In genomic region chr6:118197440-118197975, GRCm38 (mm10) we compare ENCODE assay signal across 8 mouse cellular contexts. TPM values are rescaled to one million over a fixed set of nuclear protein-coding genes. Genes with fewer than 3 reads are reported as not detected.
DNase-seq lines count a peak whose midpoint lies in the region; ATAC-seq and TF ChIP-seq lines count a peak whose summit lies in the region.

Gene Ret (minus strand): TSS chr6:118197718.

- TF ChIP-seq CTCF in cortical plate, adult 2 months (IDR thresholded peaks at IDR 0.05; ENCODE audit: extremely low read depth, insufficient read depth, low read length), result no peak

- no peak for TF ChIP-seq POLR2A in cortical plate, adult 2 months (IDR thresholded peaks at IDR 0.05; ENCODE audit: extremely low read depth, insufficient read depth, low read length)

- peak within 1 kb of the TSS; percentile 65 for H3K4me3 ChIP-seq in kidney, embryonic 14.5 days (ENCODE audit: low read length)
- H3K4me3 ChIP-seq in cortical plate, adult 2 months (ENCODE audit: insufficient read depth, low read length), result peak within 1 kb of the TSS; percentile 47
- H3K4me3 ChIP-seq in hindbrain, embryonic 10.5 days, result peak within 1 kb of the TSS; percentile 82
- H3K4me3 ChIP-seq in midbrain, embryonic 15.5 days, result peak within 1 kb of the TSS; percentile 65

- H3K4me2 ChIP-seq in kidney, embryonic 14.5 days (replicated peaks; ENCODE audit: low read depth, low read length), result peak within 1 kb of the TSS; percentile 99
- peak within 1 kb of the TSS; percentile 99 for H3K4me2 ChIP-seq in midbrain, embryonic 15.5 days

- 0 out of 2 replicates have a peak, but pooled peaks cover 3% of the 10 kb centered on the region for H3K4me1 ChIP-seq in kidney, embryonic 14.5 days (ENCODE audit: control insufficient read depth, insufficient read depth, low read length)
- H3K4me1 ChIP-seq in cortical plate, adult 2 months (ENCODE audit: control insufficient read depth, insufficient read depth, low read length), result no peaks in the 10 kb centered on the region
- peaks cover 24% of the 10 kb centered on the region for H3K4me1 ChIP-seq in hindbrain, embryonic 10.5 days (replicated peaks)
- H3K4me1 ChIP-seq in midbrain, embryonic 15.5 days, result peaks cover 22% of the 10 kb centered on the region

- no peak for DNase-seq in kidney, postnatal 4 days
- peak; percentile 49 for DNase-seq in hindbrain, embryonic 10.5 days (ENCODE audit: low spot score)
- no peak for DNase-seq in adrenal gland, postnatal 10 days
- DNase-seq in ovary, postnatal 36 days (ENCODE audit: low spot score), result no peak
- no peak for DNase-seq in left cerebral cortex, adult 11 months (ENCODE audit: low spot score)

- H3K36me3 ChIP-seq in kidney, embryonic 14.5 days (ENCODE audit: control insufficient read depth, insufficient read depth, low read length), result no peaks in the 10 kb centered on the region
- H3K36me3 ChIP-seq in hindbrain, embryonic 10.5 days, result no peaks in the 10 kb centered on the region
- no peaks in the 10 kb centered on the region for H3K36me3 ChIP-seq in midbrain, embryonic 15.5 days (replicated peaks)

- 1% methylated on average over 26 of the region's 26 CpGs for WGBS in kidney, embryonic 14.5 days
- under 1% methylated on average over 26 of the region's 26 CpGs for WGBS in hindbrain, embryonic 10.5 days
- under 1% methylated on average over 26 of the region's 26 CpGs for WGBS in midbrain, embryonic 15.5 days

- peaks cover 47% of the 10 kb centered on the region for H3K27me3 ChIP-seq in kidney, embryonic 14.5 days (ENCODE audit: control insufficient read depth, insufficient read depth, low read length)
- H3K27me3 ChIP-seq in hindbrain, embryonic 10.5 days (ENCODE audit: insufficient read depth, poor library complexity, severe bottlenecking), result peaks cover 83% of the 10 kb centered on the region
- H3K27me3 ChIP-seq in midbrain, embryonic 15.5 days (replicated peaks), result peaks cover 45% of the 10 kb centered on the region

- H3K9me3 ChIP-seq in kidney, embryonic 14.5 days (ENCODE audit: control insufficient read depth, low read length), result no peaks in the 10 kb centered on the region
- no peaks in the 10 kb centered on the region for H3K9me3 ChIP-seq in hindbrain, embryonic 10.5 days
- no peaks in the 10 kb centered on the region for H3K9me3 ChIP-seq in midbrain, embryonic 15.5 days

- ATAC-seq in kidney, embryonic 14.5 days (ENCODE audit: low FRiP score, low TSS enrichment), result no peak
- ATAC-seq in midbrain, embryonic 15.5 days (replicated peaks), result peak; percentile 41

- H3K9ac ChIP-seq in kidney, embryonic 14.5 days (ENCODE audit: low read depth, low read length), result peak within 1 kb of the TSS; percentile 52; the same call in 1 of the 2 replicates
- peak within 1 kb of the TSS; percentile 48 for H3K9ac ChIP-seq in midbrain, embryonic 15.5 days

- H3K27ac ChIP-seq in kidney, embryonic 14.5 days (ENCODE audit: low read depth, low read length), result no peak within 1 kb of the TSS
- no peak within 1 kb of the TSS for H3K27ac ChIP-seq in cortical plate, adult 2 months (ENCODE audit: insufficient read depth, low read length)
- H3K27ac ChIP-seq in hindbrain, embryonic 10.5 days, result peak within 1 kb of the TSS; percentile 67
- H3K27ac ChIP-seq in midbrain, embryonic 15.5 days, result peak within 1 kb of the TSS; percentile 25; the same call in 1 of the 2 replicates

RNA-seq across cellular contexts. Expression of gene Ret, which starts in this region (rescaled TPM):
- polyA plus RNA-seq in kidney, embryonic 14.5 days (2014; fragmentation: Nextera tagmentation; extraction: Ambion mirVana), result 9.9 and 20.6 TPM in 2 replicates
- 1.8 and 2.0 TPM in 2 replicates for polyA plus RNA-seq in cortical plate, adult 2 months (2012; rRNA removed)
- 5.2 and 5.7 TPM in 2 replicates for polyA plus RNA-seq in hindbrain, embryonic 10.5 days (2016; fragmentation: Nextera tagmentation; extraction: Ambion mirVana)
- 6.6 and 6.9 TPM in 2 replicates for polyA plus RNA-seq in midbrain, embryonic 15.5 days (2015; fragmentation: Nextera tagmentation; extraction: Ambion mirVana)
- total RNA-seq in adrenal gland, postnatal 10 days (2021), result 1 to 10 TPM; 6.7 to 9.5 TPM

Comparison
In these comparisons a context has a peak if more than half of its experiments do, and no peak if none do; other contexts are left out.
1. H3K27ac ChIP-seq: peak in hindbrain, embryonic 10.5 days (single experiment) and midbrain, embryonic 15.5 days (single experiment); none in kidney, embryonic 14.5 days (single experiment) and cortical plate, adult 2 months (single experiment).
2. Peak in every context shown above with its lines, with median percentiles within 50 percentile points of each other: H3K4me3 ChIP-seq.